ENCODE assay signal across 23 mouse cellular contexts in the genomic region with DNA sequence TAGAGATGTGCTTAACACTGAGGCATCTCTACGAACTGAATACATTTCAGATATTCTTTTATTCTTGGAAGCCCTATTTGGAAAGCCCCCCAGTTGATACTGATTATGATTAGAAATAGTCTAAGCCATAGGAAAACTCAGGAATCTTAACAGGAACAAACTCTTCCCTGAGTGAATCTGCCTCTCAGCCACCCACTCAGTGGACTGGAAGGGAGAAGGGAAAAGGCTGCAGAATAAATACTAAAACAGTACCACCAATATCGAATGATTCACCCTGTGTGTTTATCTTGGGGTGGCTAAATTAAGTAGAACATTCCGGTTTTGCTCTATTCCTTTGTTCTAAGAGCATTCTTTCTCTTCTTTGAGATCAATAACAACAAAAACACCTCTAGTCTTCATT.
"Had no signal": no experiment of that assay in that cellular context is flagged by ENCODE, and none has a peak within 500 bp of the region (broad histone marks: within the 10 kb centered on the region; RNA-seq: fewer than 3 reads in every experiment).

No protein-coding gene starts in this region.

- H3K27me3 ChIP-seq: heart, embryonic 12.5 days; hindbrain, embryonic 13.5 days; hindbrain, embryonic 15.5 days; kidney, embryonic 15.5 days; limb, embryonic 13.5 days; limb, embryonic 15.5 days; liver, embryonic 12.5 days had no signal

- H3K9ac ChIP-seq: forebrain, postnatal 0 days; heart, embryonic 12.5 days; hindbrain, embryonic 13.5 days; hindbrain, embryonic 15.5 days; kidney, embryonic 15.5 days; limb, embryonic 13.5 days; limb, embryonic 15.5 days; liver, embryonic 12.5 days had no signal

- H3K27ac ChIP-seq: heart, embryonic 10.5 days; hindbrain, embryonic 13.5 days; hindbrain, embryonic 15.5 days; hindbrain, postnatal 0 days; kidney, embryonic 15.5 days; kidney, postnatal 0 days; limb, embryonic 13.5 days; limb, embryonic 15.5 days; liver, embryonic 12.5 days had no signal

- ATAC-seq: forebrain, postnatal 0 days; hindbrain, postnatal 0 days; intestine, embryonic 16.5 days; liver, embryonic 12.5 days had no signal

- H3K36me3 ChIP-seq: heart, embryonic 10.5 days; heart, embryonic 12.5 days; hindbrain, embryonic 13.5 days; hindbrain, embryonic 15.5 days; kidney, embryonic 15.5 days; limb, embryonic 13.5 days; limb, embryonic 15.5 days; liver, embryonic 12.5 days had no signal

- H3K4me2 ChIP-seq: heart, embryonic 12.5 days; hindbrain, embryonic 13.5 days; hindbrain, embryonic 15.5 days; kidney, embryonic 15.5 days; limb, embryonic 13.5 days; limb, embryonic 15.5 days; liver, embryonic 12.5 days had no signal

- H3K4me3 ChIP-seq: heart, embryonic 10.5 days; heart, embryonic 12.5 days; hindbrain, embryonic 13.5 days; hindbrain, embryonic 15.5 days; kidney, embryonic 15.5 days; limb, embryonic 13.5 days; limb, embryonic 15.5 days; liver, embryonic 12.5 days had no signal

- H3K9me3 ChIP-seq: heart, embryonic 10.5 days; heart, embryonic 12.5 days; hindbrain, embryonic 13.5 days; hindbrain, embryonic 15.5 days; kidney, embryonic 15.5 days; limb, embryonic 13.5 days; limb, embryonic 15.5 days; liver, embryonic 12.5 days had no signal

- DNase-seq: forebrain, postnatal 0 days; gastrocnemius, postnatal 14 days; gastrocnemius, postnatal 36 days; heart, adult 18-20 months; heart, postnatal 10 days; kidney, adult 11 months; kidney, adult 2 months; kidney, adult 9 months; kidney, postnatal 14 days; kidney, postnatal 36 days; layer of hippocampus, postnatal 36 days; left cerebral cortex, postnatal 4 days had no signal

- H3K4me1 ChIP-seq: liver, embryonic 12.5 days had no signal
